Mouse (Mus musculus) forelimb bud, embryonic 11.5 days (tissue): Measurements from ENCODE around the gene Tyw3.
A peak's percentile ranks its signal among the peaks of the same experiment; 100 is the strongest.

ENCODE experiments used
- DNase-seq: peaks from one replicate; pipeline ENCODE4 v3.0.0-alpha.2; 2012; ENCODE audit warnings: low read depth, low spot score

The Tyw3 gene

GRCm38 (mm10) chr3:154562192-154562591 lies 34.7 kb downstream of the Tyw3 start:
- DNase-seq: no peak

GRCm38 (mm10) chr3:154551035-154551411 lies 45.9 kb downstream of the Tyw3 start:
- peak; percentile 40 for DNase-seq

- DNase-seq: no peak
Measured at GRCm38 (mm10) chr3:154550326-154551034, 46.4 kb downstream of the Tyw3 start.

GRCm38 (mm10) chr3:154548868-154549301 lies 48.0 kb downstream of the Tyw3 start:
- DNase-seq: no peak

- DNase-seq: peak; percentile 60
Measured at GRCm38 (mm10) chr3:154547549-154548426, 49.1 kb downstream of the Tyw3 start.

- no peak for DNase-seq
Measured at GRCm38 (mm10) chr3:154546234-154546633, 50.7 kb downstream of the Tyw3 start.

GRCm38 (mm10) chr3:154540086-154540911 lies 56.6 kb downstream of the Tyw3 start:
- no peak for DNase-seq

GRCm38 (mm10) chr3:154536134-154536533 lies 60.8 kb downstream of the Tyw3 start:
- no peak for DNase-seq

GRCm38 (mm10) chr3:154533246-154533645 lies 63.7 kb downstream of the Tyw3 start:
- no peak for DNase-seq

GRCm38 (mm10) chr3:154528973-154529372 lies 67.9 kb downstream of the Tyw3 start:
- no peak for DNase-seq

GRCm38 (mm10) chr3:154526610-154527009 lies 70.3 kb downstream of the Tyw3 start:
- DNase-seq: no peak
